Mouse (Mus musculus): ENCODE measurements around the gene Gse1. TPM values are rescaled to one million over a fixed set of nuclear protein-coding genes. Genes with fewer than 3 reads are reported as not detected.

Gene Gse1
- total and polyA plus RNA-seq, 2 experiments from 2014 or later = 15.9 to 48.2 TPM

- H3K27me3 ChIP-seq (ENCODE audit: insufficient read depth, low read length) = no peaks in the 10 kb centered on the region
- H3K4me2 ChIP-seq (ENCODE audit: low read depth) = peak overlapping the region; percentile 98
- H3K4me3 ChIP-seq (ENCODE audit: low read depth, low read length) = peak overlapping the region; percentile 64
- H3K4me1 ChIP-seq (ENCODE audit: insufficient read depth) = peaks cover 24% of the 10 kb centered on the region
- peak overlapping the region; percentile 76; the same call in 1 of the 2 replicates for H3K9ac ChIP-seq
- peak overlapping the region; percentile 98 for H3K27ac ChIP-seq (ENCODE audit: low read depth, low read length)
- ATAC-seq (no peak), DNase-seq (no peak)
- H3K36me3 ChIP-seq (ENCODE audit: insufficient read depth) = no peaks in the 10 kb centered on the region
- no peaks in the 10 kb centered on the region for H3K9me3 ChIP-seq (ENCODE audit: low read length)
- TF ChIP-seq CTCF (IDR thresholded peaks at IDR 0.05; ENCODE audit: low read depth) = no peak
- WGBS = 39% methylated on average over 6 of the region's 6 CpGs
These were observed 311.1 kb downstream of the Gse1 start for GRCm38 (mm10) chr8:120539381-120539774.

GRCm38 (mm10) chr8:120539775-120540625, 311.7 kb downstream of the Gse1 start:
- H3K9ac ChIP-seq = peak overlapping the region; percentile 76
- no peak overlapping the region for H3K4me3 ChIP-seq (ENCODE audit: low read depth, low read length)
- TF ChIP-seq CTCF (IDR thresholded peaks at IDR 0.05; ENCODE audit: low read depth) = no peak
- H3K9me3 ChIP-seq (ENCODE audit: low read length) = no peaks in the 10 kb centered on the region
- DNase-seq (no peak), ATAC-seq (no peak)
- H3K27me3 ChIP-seq (ENCODE audit: insufficient read depth, low read length) = no peaks in the 10 kb centered on the region
- peak overlapping the region; percentile 98 for H3K4me2 ChIP-seq (ENCODE audit: low read depth)
- peaks cover 24% of the 10 kb centered on the region for H3K4me1 ChIP-seq (ENCODE audit: insufficient read depth)
- peak overlapping the region; percentile 98 for H3K27ac ChIP-seq (ENCODE audit: low read depth, low read length)
- 27% methylated on average over 23 of the region's 23 CpGs for WGBS
- H3K36me3 ChIP-seq (ENCODE audit: insufficient read depth) = no peaks in the 10 kb centered on the region

GRCm38 (mm10) chr8:120542995-120543394, 314.7 kb downstream of the Gse1 start:
- no peak overlapping the region for H3K4me3 ChIP-seq (ENCODE audit: low read depth, low read length)
- H3K27me3 ChIP-seq (ENCODE audit: insufficient read depth, low read length) = no peaks in the 10 kb centered on the region
- H3K27ac ChIP-seq (ENCODE audit: low read depth, low read length) = no peak overlapping the region
- no peaks in the 10 kb centered on the region for H3K36me3 ChIP-seq (ENCODE audit: insufficient read depth)
- no peak overlapping the region for H3K9ac ChIP-seq
- no peak for ATAC-seq
- no peak for DNase-seq
- WGBS = 21% methylated on average over 13 of the region's 13 CpGs
- no peak overlapping the region for H3K4me2 ChIP-seq (ENCODE audit: low read depth)
- no peak for TF ChIP-seq CTCF (IDR thresholded peaks at IDR 0.05; ENCODE audit: low read depth)
- peaks cover 23% of the 10 kb centered on the region for H3K4me1 ChIP-seq (ENCODE audit: insufficient read depth)
- H3K9me3 ChIP-seq (ENCODE audit: low read length) = no peaks in the 10 kb centered on the region

- Histone ChIP-seq H3K4me3 (ENCODE audit: low read depth, low read length) (no peak overlapping the region), H3K27ac (ENCODE audit: low read depth, low read length) (no peak overlapping the region), H3K36me3 (ENCODE audit: insufficient read depth) (no peaks in the 10 kb centered on the region), H3K9me3 (ENCODE audit: low read length) (no peaks in the 10 kb centered on the region), H3K4me2 (ENCODE audit: low read depth) (no peak overlapping the region), H3K9ac (no peak overlapping the region), H3K4me1 (ENCODE audit: insufficient read depth) (peaks cover 27% of the 10 kb centered on the region), H3K27me3 (ENCODE audit: insufficient read depth, low read length) (no peaks in the 10 kb centered on the region)
- ATAC-seq (no peak), DNase-seq (no peak)
- 58% methylated on average over 8 of the region's 8 CpGs for WGBS
- no peak for TF ChIP-seq CTCF (IDR thresholded peaks at IDR 0.05; ENCODE audit: low read depth)
These were observed 315.3 kb downstream of the Gse1 start for GRCm38 (mm10) chr8:120543416-120544055.

- no peaks in the 10 kb centered on the region for H3K9me3 ChIP-seq (ENCODE audit: low read length)
- H3K4me3 ChIP-seq (ENCODE audit: low read depth, low read length) = no peak overlapping the region
- ATAC-seq (no peak), DNase-seq (no peak)
- peaks cover 33% of the 10 kb centered on the region for H3K4me1 ChIP-seq (ENCODE audit: insufficient read depth)
- H3K27me3 ChIP-seq (ENCODE audit: insufficient read depth, low read length) = no peaks in the 10 kb centered on the region
- TF ChIP-seq CTCF (IDR thresholded peaks at IDR 0.05; ENCODE audit: low read depth) = no peak
- H3K27ac ChIP-seq (ENCODE audit: low read depth, low read length) = no peak overlapping the region
- H3K4me2 ChIP-seq (ENCODE audit: low read depth) = no peak overlapping the region
- H3K36me3 ChIP-seq (ENCODE audit: insufficient read depth) = no peaks in the 10 kb centered on the region
- 90% methylated on average over 5 of the region's 5 CpGs for WGBS
- no peak overlapping the region for H3K9ac ChIP-seq
These were observed 315.9 kb downstream of the Gse1 start for GRCm38 (mm10) chr8:120544155-120544554.

- H3K4me1 ChIP-seq (ENCODE audit: insufficient read depth) = peaks cover 56% of the 10 kb centered on the region
- 81% methylated on average over 9 of the region's 9 CpGs for WGBS
- no peak overlapping the region for H3K9ac ChIP-seq
- ATAC-seq (no peak), DNase-seq (no peak)
- TF ChIP-seq CTCF (IDR thresholded peaks at IDR 0.05; ENCODE audit: low read depth) = no peak
- no peak overlapping the region for H3K4me2 ChIP-seq (ENCODE audit: low read depth)
- H3K9me3 ChIP-seq (ENCODE audit: low read length) = no peaks in the 10 kb centered on the region
- H3K4me3 ChIP-seq (ENCODE audit: low read depth, low read length) = no peak overlapping the region
- no peak overlapping the region for H3K27ac ChIP-seq (ENCODE audit: low read depth, low read length)
- H3K27me3 ChIP-seq (ENCODE audit: insufficient read depth, low read length) = no peaks in the 10 kb centered on the region
- H3K36me3 ChIP-seq (ENCODE audit: insufficient read depth) = no peaks in the 10 kb centered on the region
These were observed 319.3 kb downstream of the Gse1 start for GRCm38 (mm10) chr8:120547562-120547961.

- no peak overlapping the region for H3K9ac ChIP-seq
- TF ChIP-seq CTCF (IDR thresholded peaks at IDR 0.05; ENCODE audit: low read depth) = no peak
- WGBS = 27% methylated on average over 16 of the region's 16 CpGs
- H3K4me3 ChIP-seq (ENCODE audit: low read depth, low read length) = no peak overlapping the region
- H3K4me2 ChIP-seq (ENCODE audit: low read depth) = peak overlapping the region; percentile 17
- H3K27ac ChIP-seq (ENCODE audit: low read depth, low read length) = peak overlapping the region; percentile 78
- no peaks in the 10 kb centered on the region for H3K36me3 ChIP-seq (ENCODE audit: insufficient read depth)
- peak; percentile 85 for DNase-seq
- ATAC-seq = peak; percentile 58
- no peaks in the 10 kb centered on the region for H3K27me3 ChIP-seq (ENCODE audit: insufficient read depth, low read length)
- H3K4me1 ChIP-seq (ENCODE audit: insufficient read depth) = peaks cover 49% of the 10 kb centered on the region
- no peaks in the 10 kb centered on the region for H3K9me3 ChIP-seq (ENCODE audit: low read length)
These were observed 320.1 kb downstream of the Gse1 start for GRCm38 (mm10) chr8:120548313-120548761.
